Mouse (Mus musculus) hindbrain, embryonic 16.5 days (tissue): ENCODE results near the gene Mphosph6. TPM values are rescaled to one million over a fixed set of nuclear protein-coding genes. Genes with fewer than 3 reads are reported as not detected.

Experiments used
- ATAC-seq: fragments of 200-750 bp; cut with Nextera tagmentation; 2 replicates; pipeline ENCODE4 v1.8.0; 2017; ENCODE audit warnings: moderate TSS enrichment, moderate library complexity
- H3K27ac ChIP-seq: fragments of 300-500 bp; sonication (generic); 2 replicates; pipeline ENCODE4 v1.5.1; 2014; ENCODE audit warnings: low read depth, mild to moderate bottlenecking, control low read depth, low read length, moderate library complexity
- H3K27me3 ChIP-seq: fragments of 300-500 bp; sonication (generic); replicated peaks from 2 replicates; pipeline ENCODE4 v1.6.1; 2014; ENCODE audit warnings: low read length; ENCODE audit not compliant: control insufficient read depth, insufficient read depth
- H3K36me3 ChIP-seq: fragments of 300-500 bp; sonication (generic); 2 replicates; pipeline ENCODE4 v1.6.1; 2014; ENCODE audit warnings: mild to moderate bottlenecking, low read length, moderate library complexity, mixed read lengths; ENCODE audit not compliant: control insufficient read depth, insufficient read depth
- H3K4me1 ChIP-seq: fragments of 300-500 bp; sonication (generic); 2 replicates; pipeline ENCODE4 v1.6.1; 2014; ENCODE audit warnings: low read depth, low read length; ENCODE audit not compliant: control insufficient read depth, insufficient read depth
- H3K4me2 ChIP-seq: fragments of 300-500 bp; sonication (generic); 2 replicates; pipeline ENCODE4 v1.6.1; 2014; ENCODE audit warnings: mild to moderate bottlenecking, low read length, control low read depth, moderate library complexity
- H3K4me3 ChIP-seq: fragments of 300-500 bp; sonication (generic); 2 replicates; pipeline ENCODE4 v1.5.1; 2014; ENCODE audit warnings: mild to moderate bottlenecking, low read length, control low read depth, moderate library complexity
- H3K9ac ChIP-seq: fragments of 300-500 bp; sonication (generic); 2 replicates; pipeline ENCODE4 v1.6.1; 2014; ENCODE audit warnings: low read depth, mild to moderate bottlenecking, control low read depth, low read length, moderate library complexity
- H3K9me3 ChIP-seq: fragments of 300-500 bp; sonication (generic); 2 replicates; pipeline ENCODE4 v1.6.1; 2014; ENCODE audit warnings: mild to moderate bottlenecking, low read length, moderate library complexity; ENCODE audit not compliant: control insufficient read depth
- WGBS: fragments of 180-500 bp; shearing (Covaris S2); extraction: QIAGEN DNeasy Blood & Tissue Kit; methylation state at CpG from one replicate; pipeline ENCODE4 v1.1.7; 2014; 5-methylcytosine and 5-hydroxymethylcytosine counted together
- polyA plus RNA-seq: library from polyadenylated mRNA; unstranded; fragments of >200 nt; fragmentation: Nextera tagmentation; extraction: Ambion mirVana; gene quantifications from 2 replicates; pipeline ENCODE4 v1.2.1, GENCODE M21; 2015

The Mphosph6 gene
- polyA plus RNA-seq, 1 experiment from 2014 or later: 31.4 TPM

- no peak overlapping the region for H3K4me2 ChIP-seq
- no peak overlapping the region for H3K4me3 ChIP-seq
- no peaks in the 10 kb centered on the region for H3K36me3 ChIP-seq
- 52% methylated on average over 2 of the region's 2 CpGs for WGBS
- H3K9me3 ChIP-seq: no peaks in the 10 kb centered on the region
- no peak overlapping the region for H3K9ac ChIP-seq
- no peaks in the 10 kb centered on the region for H3K4me1 ChIP-seq
- H3K27me3 ChIP-seq: no peaks in the 10 kb centered on the region
- no peak for ATAC-seq
- no peak overlapping the region for H3K27ac ChIP-seq
Measured at GRCm38 (mm10) chr8:117749436-117749835, 52.3 kb downstream of the Mphosph6 start.

DNA sequence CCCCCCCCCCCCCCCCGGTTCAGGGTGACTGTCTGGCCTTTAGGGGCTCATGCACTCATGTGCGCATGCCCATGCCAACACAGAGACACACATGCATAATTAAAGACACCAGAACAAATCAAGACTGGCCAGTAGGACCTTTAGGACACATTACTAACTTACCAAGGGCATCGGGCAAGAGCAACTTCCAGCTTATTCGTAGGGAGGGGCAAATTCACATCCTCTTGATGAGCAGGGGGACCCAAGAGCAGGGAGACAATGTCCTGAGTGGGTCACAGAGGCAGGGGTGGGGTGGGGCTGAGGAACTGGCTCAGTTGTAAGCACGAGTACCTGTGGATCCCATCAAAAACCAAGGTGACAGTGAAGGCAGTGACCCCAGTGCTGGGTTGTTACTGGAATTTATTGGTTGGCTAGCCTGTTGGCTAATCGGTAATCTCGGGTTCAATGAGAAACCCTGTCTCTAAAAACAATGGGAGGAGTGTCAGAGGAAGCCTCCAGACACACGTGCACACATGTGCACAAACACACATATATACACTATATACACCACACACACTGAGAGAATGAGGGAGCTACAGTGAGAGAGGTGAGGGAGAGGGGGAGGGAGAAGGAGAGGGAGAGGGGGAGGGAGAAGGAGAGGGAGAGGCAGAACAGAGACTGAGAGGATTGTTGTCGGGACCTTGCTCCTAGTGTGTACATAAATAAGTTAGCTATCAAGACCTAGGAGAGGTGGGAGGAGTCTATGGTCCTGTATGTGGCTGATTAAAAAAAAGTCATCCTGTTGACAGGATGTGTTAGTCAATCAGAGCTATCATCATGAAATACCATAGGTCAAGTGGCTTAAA is 53.6 kb downstream of the Mphosph6 start:
- no peak overlapping the region for H3K4me2 ChIP-seq
- H3K4me3 ChIP-seq: no peak overlapping the region
- no peaks in the 10 kb centered on the region for H3K9me3 ChIP-seq
- ATAC-seq: no peak
- H3K36me3 ChIP-seq: no peaks in the 10 kb centered on the region
- H3K9ac ChIP-seq: no peak overlapping the region
- H3K27ac ChIP-seq: no peak overlapping the region
- 82% methylated on average over 8 of the region's 9 CpGs for WGBS
- no peaks in the 10 kb centered on the region for H3K27me3 ChIP-seq
- no peaks in the 10 kb centered on the region for H3K4me1 ChIP-seq

- no peaks in the 10 kb centered on the region for H3K36me3 ChIP-seq
- H3K27me3 ChIP-seq: no peaks in the 10 kb centered on the region
- H3K9me3 ChIP-seq: no peaks in the 10 kb centered on the region
- 60% methylated on average over 2 of the region's 2 CpGs for WGBS
- no peak overlapping the region for H3K4me3 ChIP-seq
- no peaks in the 10 kb centered on the region for H3K4me1 ChIP-seq
- H3K9ac ChIP-seq: no peak overlapping the region
- no peak overlapping the region for H3K27ac ChIP-seq
- H3K4me2 ChIP-seq: no peak overlapping the region
- ATAC-seq: no peak
Measured at GRCm38 (mm10) chr8:117747428-117747827, 54.3 kb downstream of the Mphosph6 start.

DNA sequence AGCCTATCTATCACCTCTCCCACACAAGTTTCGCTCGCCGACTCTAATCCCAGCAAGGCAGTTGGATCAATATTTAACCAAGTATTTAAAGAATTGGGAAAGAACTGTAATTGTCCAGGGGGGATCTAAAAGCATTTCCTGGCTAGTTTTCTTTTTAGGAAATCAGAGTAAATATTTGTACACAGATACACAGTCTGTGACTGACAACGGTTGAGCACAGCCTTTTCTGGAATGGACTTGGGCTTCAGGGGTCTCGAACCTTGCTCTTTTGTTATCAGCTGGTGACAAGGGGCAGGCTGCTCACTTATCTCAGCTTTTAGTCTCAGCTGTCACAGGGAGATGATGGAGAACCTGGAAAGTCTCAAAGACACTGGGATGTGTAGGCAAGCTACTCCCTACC is 55.1 kb downstream of the Mphosph6 start:
- WGBS: 89% methylated on average over 5 of the region's 5 CpGs
- no peaks in the 10 kb centered on the region for H3K9me3 ChIP-seq
- H3K4me2 ChIP-seq: no peak overlapping the region
- no peak for ATAC-seq
- H3K36me3 ChIP-seq: no peaks in the 10 kb centered on the region
- H3K27ac ChIP-seq: no peak overlapping the region
- H3K4me3 ChIP-seq: no peak overlapping the region
- no peak overlapping the region for H3K9ac ChIP-seq
- no peaks in the 10 kb centered on the region for H3K4me1 ChIP-seq
- H3K27me3 ChIP-seq: no peaks in the 10 kb centered on the region

DNA sequence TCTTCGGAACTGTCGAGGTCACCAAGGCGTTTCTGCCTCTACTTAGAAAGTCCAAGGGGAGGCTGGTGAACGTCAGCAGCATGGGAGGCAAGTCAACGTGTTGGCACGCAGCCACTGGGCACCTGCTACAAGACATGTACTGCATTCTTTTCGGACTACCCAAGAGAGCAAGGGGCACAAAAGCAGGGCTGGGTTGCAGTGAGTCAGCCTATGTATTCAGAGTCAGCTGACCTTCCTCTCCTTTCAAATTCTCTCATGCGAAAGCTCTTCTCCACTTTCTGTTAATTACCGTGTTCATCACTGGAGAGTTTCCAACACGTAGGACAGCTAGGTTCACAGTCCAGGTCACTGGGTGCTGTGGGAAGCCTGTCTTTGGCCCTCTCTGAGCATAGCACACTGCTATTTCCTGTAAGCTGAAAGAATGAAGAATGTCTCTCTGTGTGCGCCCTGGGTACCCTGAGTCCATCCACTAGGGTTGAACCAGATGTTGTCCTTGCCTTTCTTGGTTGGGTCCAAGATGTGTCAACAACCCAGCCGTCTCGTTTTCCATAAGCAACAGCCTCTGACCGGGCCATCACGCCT is 59.2 kb downstream of the Mphosph6 start:
- no peak overlapping the region for H3K4me2 ChIP-seq
- no peaks in the 10 kb centered on the region for H3K36me3 ChIP-seq
- H3K9me3 ChIP-seq: no peaks in the 10 kb centered on the region
- 58% methylated on average over 15 of the region's 15 CpGs for WGBS
- H3K27ac ChIP-seq: no peak overlapping the region
- H3K4me3 ChIP-seq: no peak overlapping the region
- H3K4me1 ChIP-seq: no peaks in the 10 kb centered on the region
- ATAC-seq: no peak
- no peaks in the 10 kb centered on the region for H3K27me3 ChIP-seq
- H3K9ac ChIP-seq: no peak overlapping the region

Other genes starting within 250 kb of the Mphosph6 start
- 2.3 and 2.9 TPM in 2 replicates for gene Sdr42e1, start 128.3 kb downstream of the Mphosph6 start, polyA plus RNA-seq
- gene Hsd17b2, start 100.0 kb downstream of the Mphosph6 start, polyA plus RNA-seq: 0.35 and 0.73 TPM in 2 replicates